Mouse (Mus musculus) embryonic facial prominence, embryonic 10.5 days (tissue): ENCODE results near the gene Olfr12. TPM values are rescaled to one million over a fixed set of nuclear protein-coding genes. Genes with fewer than 3 reads are reported as not detected.

Experiments used
- DNase-seq: peaks from one replicate; pipeline ENCODE4 v3.0.0-alpha.2; 2017; ENCODE audit warnings: low spot score
- H3K27ac ChIP-seq: fragments of 300-500 bp; sonication (generic); replicated peaks from 2 replicates; pipeline ENCODE4 v1.5.1; 2016; ENCODE audit warnings: mild to moderate bottlenecking
- H3K27me3 ChIP-seq: fragments of 300-500 bp; sonication (generic); replicated peaks from 2 replicates; pipeline ENCODE4 v1.6.1; 2016; ENCODE audit warnings: low read depth, mild to moderate bottlenecking; ENCODE audit not compliant: poor library complexity, severe bottlenecking
- H3K36me3 ChIP-seq: fragments of 300-500 bp; sonication (generic); replicated peaks from 2 replicates; pipeline ENCODE4 v1.6.1; 2016; ENCODE audit warnings: mild to moderate bottlenecking, moderate library complexity
- H3K4me1 ChIP-seq: fragments of 300-500 bp; sonication (generic); 2 replicates; pipeline ENCODE4 v1.6.1; 2016
- H3K4me3 ChIP-seq: fragments of 300-500 bp; sonication (generic); 2 replicates; pipeline ENCODE4 v1.5.1; 2016; ENCODE audit warnings: mild to moderate bottlenecking, moderate library complexity
- H3K9me3 ChIP-seq: fragments of 300-500 bp; sonication (generic); 2 replicates; pipeline ENCODE4 v1.6.1; 2016; ENCODE audit warnings: mild to moderate bottlenecking
- WGBS: fragments of 180-500 bp; shearing (Covaris S2); methylation state at CpG from one replicate; pipeline ENCODE4 v1.1.7; 2016; 5-methylcytosine and 5-hydroxymethylcytosine counted together
- polyA plus RNA-seq: library from polyadenylated mRNA; unstranded; fragments of >200 nt; fragmentation: Nextera tagmentation; extraction: Ambion mirVana; gene quantifications from 2 replicates; pipeline ENCODE4 v1.2.1, GENCODE M21; 2016

Olfr12 gene
- polyA plus RNA-seq, 1 experiment from 2014 or later: not detected

DNA sequence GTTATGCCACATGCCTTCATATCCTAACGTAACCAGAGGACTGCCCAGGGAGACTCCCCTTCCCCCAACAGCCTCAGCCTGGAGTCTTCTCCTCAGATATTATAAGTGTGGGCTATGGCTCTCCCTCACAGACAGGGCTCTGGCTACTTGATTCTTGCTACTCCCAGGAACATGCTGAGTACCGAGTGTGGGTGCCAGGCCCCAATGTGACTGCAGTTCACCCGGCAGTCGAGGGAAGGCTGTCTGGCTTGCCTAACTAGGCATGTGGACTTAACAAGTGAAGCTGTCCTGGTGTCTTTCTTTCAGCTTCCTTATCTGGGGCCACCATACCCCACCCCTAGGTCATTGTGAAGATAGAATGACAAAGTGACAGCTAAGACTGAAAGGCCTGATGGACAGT, 26.1 kb downstream of the Olfr12 start:
- peaks cover 16% of the 10 kb centered on the region for H3K36me3 ChIP-seq
- no peaks in the 10 kb centered on the region for H3K9me3 ChIP-seq
- no peak overlapping the region for H3K27ac ChIP-seq
- no peak for DNase-seq
- 89% methylated on average over 4 of the region's 4 CpGs for WGBS
- peaks cover 9% of the 10 kb centered on the region for H3K27me3 ChIP-seq
- peaks cover 35% of the 10 kb centered on the region for H3K4me1 ChIP-seq
- no peak overlapping the region for H3K4me3 ChIP-seq

DNA sequence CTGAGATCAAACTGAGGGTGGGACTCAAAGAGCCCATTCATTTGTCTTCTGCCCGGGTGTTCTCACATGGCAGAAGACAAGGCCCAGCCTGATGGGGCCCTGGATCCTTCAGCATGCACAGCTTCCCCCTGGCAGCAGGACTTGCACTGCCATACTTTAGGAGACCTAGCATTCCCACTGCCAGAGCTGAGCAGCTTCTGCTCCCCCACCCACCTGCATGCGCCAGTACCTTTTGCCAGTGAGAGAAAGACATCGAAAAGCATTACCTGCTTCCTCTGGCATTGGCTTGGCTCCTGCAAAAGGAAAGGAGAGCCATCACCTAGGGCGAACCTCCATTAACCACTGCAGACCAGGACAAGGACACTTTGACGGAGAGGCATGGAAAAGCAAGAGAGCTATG, 27.3 kb downstream of the Olfr12 start:
- Histone ChIP-seq H3K36me3 (peaks cover 3% of the 10 kb centered on the region), H3K27ac (no peak overlapping the region), H3K9me3 (no peaks in the 10 kb centered on the region), H3K4me1 (peaks cover 33% of the 10 kb centered on the region), H3K4me3 (no peak overlapping the region), H3K27me3 (peaks cover 9% of the 10 kb centered on the region)
- no peak for DNase-seq
- WGBS: 74% methylated on average over 5 of the region's 5 CpGs

DNA sequence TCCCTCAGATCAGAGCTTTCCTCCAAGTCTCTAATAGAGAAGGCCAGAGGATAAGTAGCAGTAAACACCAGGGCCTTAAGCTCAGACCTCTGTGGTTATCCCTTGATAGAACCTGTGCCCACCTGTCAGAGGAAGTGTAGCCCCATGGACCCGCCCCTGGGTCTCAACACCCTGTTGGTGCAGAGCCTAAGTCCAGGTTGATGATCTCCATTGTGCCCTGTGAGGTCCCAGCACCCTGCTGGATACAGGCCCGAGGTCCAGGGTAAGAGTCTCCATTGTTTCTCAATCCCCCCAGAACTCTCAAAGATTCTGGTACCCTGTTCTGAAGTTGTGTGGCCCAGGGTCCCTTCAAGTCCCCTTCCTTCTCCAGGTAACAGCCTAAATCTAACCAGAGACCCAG, 28.5 kb downstream of the Olfr12 start:
- Histone ChIP-seq H3K36me3 (no peaks in the 10 kb centered on the region), H3K9me3 (no peaks in the 10 kb centered on the region), H3K4me1 (peaks cover 25% of the 10 kb centered on the region), H3K4me3 (no peak overlapping the region), H3K27ac (no peak overlapping the region), H3K27me3 (peaks cover 11% of the 10 kb centered on the region)
- 61% methylated on average over 2 of the region's 2 CpGs for WGBS
- DNase-seq: no peak

GRCm38 (mm10) chr1:92646601-92647000, 29.0 kb downstream of the Olfr12 start:
- Histone ChIP-seq H3K4me3 (no peak overlapping the region), H3K27ac (no peak overlapping the region), H3K36me3 (no peaks in the 10 kb centered on the region), H3K27me3 (peaks cover 14% of the 10 kb centered on the region), H3K4me1 (peaks cover 23% of the 10 kb centered on the region), H3K9me3 (no peaks in the 10 kb centered on the region)
- no peak for DNase-seq
- 85% methylated on average over 7 of the region's 7 CpGs for WGBS

DNA sequence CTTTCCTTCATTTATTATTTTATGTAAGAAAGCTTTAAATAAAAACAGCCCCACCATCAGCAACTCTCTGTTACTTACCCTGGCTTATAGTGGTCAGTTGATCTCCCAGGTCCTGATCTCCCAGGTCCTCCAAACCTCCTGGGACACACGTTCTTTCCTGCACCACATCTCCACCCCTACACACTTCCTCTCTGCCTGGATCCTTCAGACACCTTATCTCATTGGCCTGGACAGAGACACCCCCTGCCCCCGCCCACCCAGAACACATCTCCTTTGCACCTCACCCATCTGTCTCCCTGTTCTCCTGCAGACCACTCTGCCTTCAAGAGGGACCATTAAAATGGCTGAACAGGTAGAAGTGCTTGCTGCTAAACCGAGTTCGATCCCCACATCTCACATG, 29.4 kb downstream of the Olfr12 start:
- WGBS: 72% methylated on average over 4 of the region's 4 CpGs
- DNase-seq: no peak
- H3K4me3 ChIP-seq: no peak overlapping the region
- H3K27ac ChIP-seq: no peak overlapping the region
- no peaks in the 10 kb centered on the region for H3K36me3 ChIP-seq
- peaks cover 22% of the 10 kb centered on the region for H3K4me1 ChIP-seq
- no peaks in the 10 kb centered on the region for H3K9me3 ChIP-seq
- H3K27me3 ChIP-seq: peaks cover 14% of the 10 kb centered on the region

- no peaks in the 10 kb centered on the region for H3K9me3 ChIP-seq
- peaks cover 15% of the 10 kb centered on the region for H3K4me1 ChIP-seq
- peak; percentile 89 for DNase-seq
- no peaks in the 10 kb centered on the region for H3K36me3 ChIP-seq
- WGBS: 6% methylated on average over 8 of the region's 8 CpGs
- H3K27ac ChIP-seq: no peak overlapping the region
- H3K4me3 ChIP-seq: no peak overlapping the region
- peaks cover 14% of the 10 kb centered on the region for H3K27me3 ChIP-seq
Observed at GRCm38 (mm10) chr1:92647752-92648151, 30.2 kb downstream of the Olfr12 start.

- Histone ChIP-seq H3K36me3 (no peaks in the 10 kb centered on the region), H3K27ac (no peak overlapping the region; the same call in 1 of the 2 replicates), H3K27me3 (peaks cover 14% of the 10 kb centered on the region), H3K9me3 (no peaks in the 10 kb centered on the region), H3K4me3 (no peak overlapping the region), H3K4me1 (peaks cover 12% of the 10 kb centered on the region)
- WGBS: 52% methylated on average over 10 of the region's 10 CpGs
- DNase-seq: no peak
Observed at GRCm38 (mm10) chr1:92648197-92648596, 30.6 kb downstream of the Olfr12 start.

GRCm38 (mm10) chr1:92648673-92649072, 31.1 kb downstream of the Olfr12 start, which contains the start of gene Otos:
TSS of gene Otos (minus strand) at chr1:92648841.
- H3K36me3 ChIP-seq: no peaks in the 10 kb centered on the region
- 26% methylated on average over 8 of the region's 8 CpGs for WGBS
- H3K27me3 ChIP-seq: peaks cover 14% of the 10 kb centered on the region
- peaks cover 12% of the 10 kb centered on the region for H3K4me1 ChIP-seq
- DNase-seq: peak; percentile 84
- no peak within 1 kb of the TSS for H3K4me3 ChIP-seq
- H3K9me3 ChIP-seq: no peaks in the 10 kb centered on the region
- H3K27ac ChIP-seq: no peak within 1 kb of the TSS; the same call in 1 of the 2 replicates

GRCm38 (mm10) chr1:92651467-92651866, 33.9 kb downstream of the Olfr12 start:
- DNase-seq: no peak
- no peak overlapping the region for H3K4me3 ChIP-seq
- WGBS: 71% methylated on average over 3 of the region's 3 CpGs
- no peak overlapping the region for H3K27ac ChIP-seq
- H3K4me1 ChIP-seq: peaks cover 12% of the 10 kb centered on the region
- peaks cover 12% of the 10 kb centered on the region for H3K27me3 ChIP-seq
- no peaks in the 10 kb centered on the region for H3K36me3 ChIP-seq
- H3K9me3 ChIP-seq: no peaks in the 10 kb centered on the region

DNA sequence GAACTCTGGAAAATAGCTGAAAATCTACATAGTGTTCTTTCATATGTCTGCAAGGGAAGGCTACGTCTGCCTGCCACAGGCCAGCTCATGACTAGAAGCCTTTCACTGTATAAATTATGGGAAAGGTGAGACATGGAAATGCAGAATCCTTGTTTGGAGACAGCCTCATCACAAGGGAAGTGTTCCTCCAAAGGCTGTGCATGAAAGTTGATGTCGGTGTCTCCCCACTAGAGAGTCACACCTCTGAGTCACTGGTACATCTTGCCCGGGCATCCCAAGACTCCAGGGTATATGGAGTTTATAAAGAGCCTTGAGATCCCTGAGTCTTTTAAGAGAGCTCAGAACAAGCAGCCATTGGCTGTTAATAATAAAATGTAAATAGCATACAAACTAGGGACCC, 35.6 kb downstream of the Olfr12 start:
- Histone ChIP-seq H3K4me1 (peaks cover 6% of the 10 kb centered on the region), H3K36me3 (no peaks in the 10 kb centered on the region), H3K4me3 (no peak overlapping the region), H3K27me3 (0 out of 2 replicates have a peak, but pooled peaks cover 5% of the 10 kb centered on the region), H3K27ac (no peak overlapping the region), H3K9me3 (no peaks in the 10 kb centered on the region)
- 88% methylated on average over 3 of the region's 3 CpGs for WGBS
- DNase-seq: no peak

- H3K27ac ChIP-seq: no peak overlapping the region
- DNase-seq: no peak
- H3K9me3 ChIP-seq: no peaks in the 10 kb centered on the region
- 0 out of 2 replicates have a peak, but pooled peaks cover 4% of the 10 kb centered on the region for H3K4me1 ChIP-seq
- H3K4me3 ChIP-seq: no peak overlapping the region
- WGBS: 73% methylated on average over 2 of the region's 2 CpGs
- no peaks in the 10 kb centered on the region for H3K36me3 ChIP-seq
- 0 out of 2 replicates have a peak, but pooled peaks cover 10% of the 10 kb centered on the region for H3K27me3 ChIP-seq
Observed at GRCm38 (mm10) chr1:92654676-92655075, 37.1 kb downstream of the Olfr12 start.

GRCm38 (mm10) chr1:92657025-92657820, 39.6 kb downstream of the Olfr12 start:
- Histone ChIP-seq H3K36me3 (no peaks in the 10 kb centered on the region), H3K9me3 (no peaks in the 10 kb centered on the region), H3K4me1 (no peaks in the 10 kb centered on the region), H3K4me3 (no peak overlapping the region), H3K27ac (no peak overlapping the region), H3K27me3 (0 out of 2 replicates have a peak, but pooled peaks cover 6% of the 10 kb centered on the region)
- WGBS: 83% methylated on average over 11 of the region's 11 CpGs
- DNase-seq: no peak

GRCm38 (mm10) chr1:92659392-92659791, 41.8 kb downstream of the Olfr12 start:
- Histone ChIP-seq H3K9me3 (no peaks in the 10 kb centered on the region), H3K36me3 (no peaks in the 10 kb centered on the region), H3K27ac (no peak overlapping the region), H3K4me3 (no peak overlapping the region), H3K27me3 (0 out of 2 replicates have a peak, but pooled peaks cover 6% of the 10 kb centered on the region), H3K4me1 (no peaks in the 10 kb centered on the region)
- DNase-seq: no peak
- WGBS: 72% methylated on average over 5 of the region's 5 CpGs
